Mouse (Mus musculus): Measurements from ENCODE around the gene Hmgn1. TPM values are rescaled to one million over a fixed set of nuclear protein-coding genes. Genes with fewer than 3 reads are reported as not detected.

Gene Hmgn1
- 705 and 803 TPM in 2 replicates for polyA plus RNA-seq (2016; fragmentation: Nextera tagmentation; extraction: Ambion mirVana)

DNA sequence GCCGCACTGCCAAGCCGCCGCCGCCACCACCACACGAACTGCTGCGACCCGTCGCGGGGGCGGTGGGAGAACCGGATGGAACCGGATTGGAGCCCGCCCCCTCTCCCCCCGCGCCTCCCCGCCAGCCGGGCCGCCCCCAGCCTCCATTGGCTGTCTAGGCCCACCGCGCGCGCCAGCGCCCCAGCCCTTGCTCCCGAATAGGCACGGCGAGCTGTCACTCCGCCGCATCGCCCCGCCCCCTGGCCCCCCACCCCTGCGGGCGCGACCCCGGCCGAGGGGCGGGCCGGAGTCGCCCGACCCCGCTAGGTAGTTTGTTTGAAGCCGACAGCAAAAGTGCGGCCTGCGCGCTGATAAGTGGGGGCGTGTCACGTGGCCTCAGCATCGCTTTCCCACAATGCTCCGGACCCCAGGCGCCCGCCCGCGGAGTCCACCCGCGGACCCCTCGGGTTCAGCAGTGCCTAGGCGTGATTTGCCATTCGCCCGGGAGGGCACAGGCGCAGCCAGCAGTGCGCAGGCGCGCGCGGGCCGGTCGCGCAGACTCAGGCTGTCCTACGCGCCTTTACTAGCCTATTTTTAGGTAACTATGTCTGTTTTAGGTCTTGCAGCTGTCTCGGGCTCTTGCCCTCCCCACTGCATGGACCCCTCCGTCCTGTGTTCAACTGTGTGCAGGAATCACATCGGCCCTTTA, at the start of gene Hmgn1:
TSS of gene Hmgn1 (minus strand) at position 73 of the 688 bp plus-strand sequence.
- under 1% methylated on average over 67 of the region's 72 CpGs for WGBS
- no peaks in the 10 kb centered on the region for H3K9me3 ChIP-seq
- H3K36me3 ChIP-seq: peaks cover 42% of the 10 kb centered on the region
- peak within 1 kb of the TSS; percentile 97 for H3K4me3 ChIP-seq
- H3K27ac ChIP-seq: peak within 1 kb of the TSS; percentile 100
- H3K4me1 ChIP-seq (replicated peaks): peaks cover 31% of the 10 kb centered on the region
- peak; percentile 99 for DNase-seq (ENCODE audit: low spot score)
- H3K27me3 ChIP-seq (ENCODE audit: insufficient read depth, poor library complexity, severe bottlenecking): no peaks in the 10 kb centered on the region

DNA sequence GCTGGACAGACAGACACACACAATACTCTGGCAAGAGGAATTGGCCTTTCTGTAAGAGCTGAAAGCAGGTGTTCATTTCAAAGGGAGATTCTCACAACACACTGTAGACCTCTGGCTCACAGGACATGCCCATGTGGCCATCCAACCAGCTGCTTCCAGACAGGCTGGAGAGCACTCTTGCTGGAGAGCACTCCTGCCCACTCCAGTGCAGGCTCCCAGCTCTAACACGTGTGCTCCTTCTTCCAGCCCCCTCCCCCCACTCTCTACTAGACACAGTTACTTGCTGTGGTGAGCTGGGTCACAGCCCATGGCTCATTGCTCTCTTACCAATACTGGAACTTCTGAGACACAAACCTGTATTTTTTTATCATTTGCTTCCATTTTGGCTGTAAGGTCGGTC, 47.9 kb upstream of the Hmgn1 start:
- H3K27ac ChIP-seq: no peak overlapping the region
- no peaks in the 10 kb centered on the region for H3K36me3 ChIP-seq
- peaks cover 5% of the 10 kb centered on the region; the same call in 1 of the 2 replicates for H3K9me3 ChIP-seq
- no peak for DNase-seq (ENCODE audit: low spot score)
- no peak overlapping the region for H3K4me3 ChIP-seq
- peaks cover 6% of the 10 kb centered on the region; the same call in 1 of the 2 replicates for H3K4me1 ChIP-seq (replicated peaks)
- WGBS: 44% methylated on average over 2 of the region's 2 CpGs
- no peaks in the 10 kb centered on the region for H3K27me3 ChIP-seq (ENCODE audit: insufficient read depth, poor library complexity, severe bottlenecking)

DNA sequence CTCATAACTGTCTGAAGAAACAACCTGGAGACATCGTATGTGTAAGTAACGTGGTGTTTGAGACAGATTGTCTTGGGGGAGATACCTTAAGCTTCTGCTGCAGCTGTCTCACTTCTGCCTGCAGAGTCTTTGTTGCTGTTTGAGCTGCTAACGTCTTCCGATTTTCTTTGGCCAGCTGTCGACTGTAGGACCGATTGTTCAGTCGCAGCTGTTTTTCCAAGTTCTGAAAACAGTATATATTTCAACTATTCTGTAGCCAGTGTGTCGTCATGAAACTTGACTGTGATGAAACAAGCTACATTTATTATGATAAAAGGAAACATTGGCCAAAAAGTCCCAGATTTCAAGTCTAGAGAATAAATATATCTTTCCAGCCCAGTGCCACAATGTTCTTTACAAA, 46.1 kb upstream of the Hmgn1 start:
- WGBS: 83% methylated on average over 8 of the region's 8 CpGs

DNA sequence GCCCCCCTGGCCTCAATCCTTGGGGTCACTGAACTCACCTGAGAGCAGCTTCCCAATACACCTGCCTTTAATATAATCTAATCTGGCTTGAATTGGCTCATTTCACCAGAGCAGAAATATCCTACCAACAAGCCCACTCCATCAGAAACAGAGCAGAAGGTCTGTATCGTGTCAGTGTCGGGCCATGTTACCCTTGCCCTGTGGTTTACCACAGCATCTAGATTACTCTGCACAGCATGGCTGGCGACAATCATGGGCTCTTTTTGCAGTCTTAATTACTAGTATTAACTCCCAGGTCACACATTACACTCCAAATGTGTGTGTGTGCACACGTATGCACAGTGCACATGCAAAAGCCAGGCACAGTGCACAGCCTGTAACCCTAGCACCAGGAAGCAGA, 41.3 kb upstream of the Hmgn1 start:
- H3K27ac ChIP-seq: no peak overlapping the region
- 91% methylated on average over 4 of the region's 4 CpGs for WGBS
- H3K4me1 ChIP-seq (replicated peaks): no peaks in the 10 kb centered on the region
- DNase-seq (ENCODE audit: low spot score): no peak
- no peaks in the 10 kb centered on the region for H3K9me3 ChIP-seq
- H3K4me3 ChIP-seq: no peak overlapping the region
- H3K27me3 ChIP-seq (ENCODE audit: insufficient read depth, poor library complexity, severe bottlenecking): no peaks in the 10 kb centered on the region
- H3K36me3 ChIP-seq: no peaks in the 10 kb centered on the region

More for the DNA sequence above, 46.1 kb upstream of the Hmgn1 start:
- Histone ChIP-seq H3K4me1 (replicated peaks) (peaks cover 6% of the 10 kb centered on the region; the same call in 1 of the 2 replicates), H3K36me3 (no peaks in the 10 kb centered on the region), H3K27me3 (ENCODE audit: insufficient read depth, poor library complexity, severe bottlenecking) (no peaks in the 10 kb centered on the region), H3K27ac (no peak overlapping the region), H3K9me3 (0 out of 2 replicates have a peak, but pooled peaks cover 2% of the 10 kb centered on the region), H3K4me3 (no peak overlapping the region)
- no peak for DNase-seq (ENCODE audit: low spot score)

- DNase-seq (ENCODE audit: low spot score): no peak
- H3K27ac ChIP-seq: no peak overlapping the region
- H3K4me3 ChIP-seq: no peak overlapping the region
- 89% methylated on average over 4 of the region's 4 CpGs for WGBS
- H3K36me3 ChIP-seq: no peaks in the 10 kb centered on the region
- H3K9me3 ChIP-seq: no peaks in the 10 kb centered on the region
- H3K4me1 ChIP-seq (replicated peaks): no peaks in the 10 kb centered on the region
- H3K27me3 ChIP-seq (ENCODE audit: insufficient read depth, poor library complexity, severe bottlenecking): no peaks in the 10 kb centered on the region
Measured at GRCm38 (mm10) chr16:96165723-96166264, 38.3 kb upstream of the Hmgn1 start.

GRCm38 (mm10) chr16:96161336-96161735, 33.8 kb upstream of the Hmgn1 start:
- Histone ChIP-seq H3K36me3 (peaks cover 12% of the 10 kb centered on the region), H3K9me3 (no peaks in the 10 kb centered on the region), H3K27me3 (ENCODE audit: insufficient read depth, poor library complexity, severe bottlenecking) (no peaks in the 10 kb centered on the region), H3K4me3 (no peak overlapping the region), H3K27ac (no peak overlapping the region), H3K4me1 (replicated peaks) (peaks cover 17% of the 10 kb centered on the region)
- 95% methylated on average over 4 of the region's 4 CpGs for WGBS
- DNase-seq (ENCODE audit: low spot score): no peak

- 83% methylated on average over 1 of the region's 1 CpGs for WGBS
- peaks cover 15% of the 10 kb centered on the region for H3K36me3 ChIP-seq
Measured at GRCm38 (mm10) chr16:96160927-96161326, 33.4 kb upstream of the Hmgn1 start.

DNA sequence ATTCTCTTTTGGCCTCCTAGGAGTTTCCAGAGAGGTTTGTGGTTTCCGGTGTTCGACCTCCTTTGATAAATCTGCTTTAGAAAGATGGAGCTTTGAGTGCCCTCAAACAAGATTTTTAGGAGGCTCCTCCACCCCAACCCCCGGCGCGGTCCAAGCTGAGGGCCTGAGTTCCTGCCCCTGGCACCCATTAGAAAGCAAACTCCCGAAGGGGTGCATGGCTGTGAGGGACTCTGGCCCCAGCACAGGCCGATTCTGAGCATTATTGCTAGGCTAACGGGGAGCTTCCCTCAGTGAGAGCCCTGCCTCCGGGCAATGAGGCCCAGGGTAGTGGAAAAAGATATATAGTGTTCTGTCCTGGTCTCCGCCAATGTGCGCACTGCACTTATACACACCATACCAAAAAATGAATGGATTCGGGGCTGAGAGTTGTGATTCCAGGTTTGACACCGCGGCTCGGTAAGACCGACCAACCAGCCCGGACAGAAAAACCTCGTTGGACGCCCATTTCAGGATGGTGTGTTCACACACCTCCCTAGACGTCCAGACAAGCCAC, 32.3 kb upstream of the Hmgn1 start:
- Histone ChIP-seq H3K4me1 (replicated peaks) (peaks cover 17% of the 10 kb centered on the region), H3K27ac (peak overlapping the region; percentile 95), H3K27me3 (ENCODE audit: insufficient read depth, poor library complexity, severe bottlenecking) (no peaks in the 10 kb centered on the region), H3K4me3 (peak overlapping the region; percentile 70; the same call in 1 of the 2 replicates), H3K9me3 (no peaks in the 10 kb centered on the region), H3K36me3 (peaks cover 26% of the 10 kb centered on the region)
- WGBS: 86% methylated on average over 20 of the region's 20 CpGs
- no peak for DNase-seq (ENCODE audit: low spot score)

More at GRCm38 (mm10) chr16:96160927-96161326, 33.4 kb upstream of the Hmgn1 start:
- Histone ChIP-seq H3K4me3 (no peak overlapping the region), H3K9me3 (no peaks in the 10 kb centered on the region), H3K4me1 (replicated peaks) (peaks cover 17% of the 10 kb centered on the region), H3K27ac (no peak overlapping the region), H3K27me3 (ENCODE audit: insufficient read depth, poor library complexity, severe bottlenecking) (no peaks in the 10 kb centered on the region)
- no peak for DNase-seq (ENCODE audit: low spot score)

- WGBS: under 1% methylated on average over 67 of the region's 67 CpGs
- H3K27ac ChIP-seq: peak overlapping the region; percentile 95
- DNase-seq (ENCODE audit: low spot score): peak; percentile 86
- peak overlapping the region; percentile 70 for H3K4me3 ChIP-seq
- no peaks in the 10 kb centered on the region for H3K9me3 ChIP-seq
- no peaks in the 10 kb centered on the region for H3K27me3 ChIP-seq (ENCODE audit: insufficient read depth, poor library complexity, severe bottlenecking)
- peaks cover 17% of the 10 kb centered on the region for H3K4me1 ChIP-seq (replicated peaks)
- H3K36me3 ChIP-seq: peaks cover 32% of the 10 kb centered on the region
Measured at GRCm38 (mm10) chr16:96159091-96159731, 31.7 kb upstream of the Hmgn1 start.

- Histone ChIP-seq H3K36me3 (peaks cover 38% of the 10 kb centered on the region), H3K27ac (peak overlapping the region; percentile 95), H3K27me3 (ENCODE audit: insufficient read depth, poor library complexity, severe bottlenecking) (no peaks in the 10 kb centered on the region), H3K4me3 (peak overlapping the region; percentile 70), H3K9me3 (no peaks in the 10 kb centered on the region), H3K4me1 (replicated peaks) (peaks cover 17% of the 10 kb centered on the region)
- WGBS: 66% methylated on average over 12 of the region's 12 CpGs
- peak; percentile 6 for DNase-seq (ENCODE audit: low spot score)
Measured at GRCm38 (mm10) chr16:96158511-96159080, 31.1 kb upstream of the Hmgn1 start.

GRCm38 (mm10) chr16:96157171-96157570, 29.6 kb upstream of the Hmgn1 start:
- peaks cover 17% of the 10 kb centered on the region for H3K4me1 ChIP-seq (replicated peaks)
- H3K9me3 ChIP-seq: no peaks in the 10 kb centered on the region
- H3K27ac ChIP-seq: no peak overlapping the region
- WGBS: 93% methylated on average over 11 of the region's 11 CpGs
- H3K36me3 ChIP-seq: peaks cover 52% of the 10 kb centered on the region
- no peak overlapping the region for H3K4me3 ChIP-seq
- no peaks in the 10 kb centered on the region for H3K27me3 ChIP-seq (ENCODE audit: insufficient read depth, poor library complexity, severe bottlenecking)
- no peak for DNase-seq (ENCODE audit: low spot score)

GRCm38 (mm10) chr16:96156019-96156418, 28.5 kb upstream of the Hmgn1 start:
- 91% methylated on average over 8 of the region's 8 CpGs for WGBS
- no peak for DNase-seq (ENCODE audit: low spot score)
- Histone ChIP-seq H3K27ac (no peak overlapping the region), H3K36me3 (peaks cover 58% of the 10 kb centered on the region), H3K4me3 (no peak overlapping the region), H3K4me1 (replicated peaks) (peaks cover 17% of the 10 kb centered on the region), H3K27me3 (ENCODE audit: insufficient read depth, poor library complexity, severe bottlenecking) (no peaks in the 10 kb centered on the region), H3K9me3 (no peaks in the 10 kb centered on the region)

Data from hindbrain, embryonic 10.5 days (tissue).